Mouse (Mus musculus) cerebral cortex, adult 2 months (tissue): ENCODE results near the gene Sirpb1b.

Experiments
- WGBS: fragments of 180-500 bp; shearing (Covaris S2); methylation state at CpG from one replicate; pipeline ENCODE4 v1.1.7; 2018; 5-methylcytosine and 5-hydroxymethylcytosine counted together

Gene Sirpb1b

GRCm38 (mm10) chr3:15574887-15575286 lies at the start of gene Sirpb1b:
Gene Sirpb1b (minus strand): TSS chr3:15575065.
- WGBS: 45% methylated on average over 1 of the region's 1 CpGs

- WGBS: 85% methylated on average over 2 of the region's 2 CpGs
Observed at GRCm38 (mm10) chr3:15590377-15591117, 15.7 kb upstream of the Sirpb1b start.

- WGBS: 85% methylated on average over 1 of the region's 1 CpGs
Observed at GRCm38 (mm10) chr3:15586665-15587064, 11.8 kb upstream of the Sirpb1b start.

GRCm38 (mm10) chr3:15583452-15583851 lies 8.6 kb upstream of the Sirpb1b start:
- WGBS: 80% methylated on average over 1 of the region's 1 CpGs

- 83% methylated on average over 3 of the region's 3 CpGs for WGBS
Observed at GRCm38 (mm10) chr3:15582948-15583347, 8.1 kb upstream of the Sirpb1b start.

GRCm38 (mm10) chr3:15513608-15514007 lies 61.3 kb downstream of the Sirpb1b start:
- WGBS: 86% methylated on average over 11 of the region's 11 CpGs

- 77% methylated on average over 3 of the region's 3 CpGs for WGBS
Observed at GRCm38 (mm10) chr3:15507792-15508321, 67.0 kb downstream of the Sirpb1b start.

GRCm38 (mm10) chr3:15474831-15475230 lies 100.0 kb downstream of the Sirpb1b start:
- WGBS: 63% methylated on average over 2 of the region's 2 CpGs

- 77% methylated on average over 1 of the region's 3 CpGs for WGBS
Observed at GRCm38 (mm10) chr3:15470158-15470557, 104.7 kb downstream of the Sirpb1b start.
